21 mouse cellular contexts compared by ENCODE assay signal in the genomic region with DNA sequence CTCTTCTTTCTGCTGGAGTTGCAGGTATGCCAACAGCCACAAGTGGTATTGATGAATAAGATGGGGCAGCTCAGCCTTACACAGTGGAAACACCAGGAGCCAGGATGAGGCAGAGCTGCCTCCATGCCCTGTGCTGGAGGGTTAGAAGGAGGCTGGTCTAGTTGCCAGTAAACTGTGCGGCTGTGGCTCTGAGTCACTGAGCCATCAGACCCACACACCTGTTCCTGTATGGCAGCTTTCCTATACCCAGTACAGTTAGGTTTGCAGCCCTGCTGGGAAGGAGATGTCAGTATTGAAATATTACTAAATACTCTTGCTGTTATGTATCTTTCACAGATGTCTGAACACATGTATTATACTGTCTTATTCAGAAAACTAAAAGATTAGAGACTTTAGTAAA. TPM values are rescaled to one million over a fixed set of nuclear protein-coding genes. Genes with fewer than 3 reads are reported as not detected.
DNase-seq lines count a peak whose midpoint lies in the region; ATAC-seq and TF ChIP-seq lines count a peak whose summit lies in the region.
"Had no signal": no experiment of that assay in that cellular context is flagged by ENCODE, and none has a peak within 500 bp of the region (broad histone marks: within the 10 kb centered on the region; RNA-seq: fewer than 3 reads in every experiment).

No protein-coding gene starts in this region.

- H3K27ac ChIP-seq in gastrocnemius, adult 2 months: peak overlapping the region; percentile 52
- H3K27ac ChIP-seq in forebrain, embryonic 16.5 days (ENCODE audit: low read length): no peak overlapping the region
- no peak overlapping the region for H3K27ac ChIP-seq in thymus, adult 2 months (ENCODE audit: control insufficient read depth, insufficient read depth, low read length)
- H3K27ac ChIP-seq: embryonic facial prominence, embryonic 10.5 days; forebrain, embryonic 13.5 days; hindbrain, embryonic 12.5 days; kidney, postnatal 0 days; limb, embryonic 13.5 days; liver, embryonic 14.5 days; midbrain, embryonic 13.5 days; neural tube, embryonic 15.5 days; stomach, postnatal 0 days had no signal

- no peak for TF ChIP-seq CTCF in gastrocnemius, adult 2 months (IDR thresholded peaks at IDR 0.05)
- TF ChIP-seq CTCF in thymus, adult 2 months (IDR thresholded peaks at IDR 0.05; ENCODE audit: borderline replicate concordance, control insufficient read depth, extremely low read depth, insufficient read depth, low read length, poor library complexity): no peak

- no peaks in the 10 kb centered on the region for H3K9me3 ChIP-seq in forebrain, embryonic 16.5 days (ENCODE audit: control insufficient read depth, low read length)
- H3K9me3 ChIP-seq: embryonic facial prominence, embryonic 10.5 days; forebrain, embryonic 13.5 days; hindbrain, embryonic 12.5 days; limb, embryonic 13.5 days; midbrain, embryonic 13.5 days; neural tube, embryonic 15.5 days had no signal

- intact Hi-C loops in gastrocnemius, adult 2 months (cut with DNase I): loop anchor here (5.0 kb wide), 1 partner anchor 35 kb away; no protein-coding TSS in a partner anchor

- no peak overlapping the region for H3K4me2 ChIP-seq in forebrain, embryonic 16.5 days (ENCODE audit: low read length)
- H3K4me2 ChIP-seq: forebrain, embryonic 13.5 days; hindbrain, embryonic 12.5 days; limb, embryonic 13.5 days; midbrain, embryonic 13.5 days; neural tube, embryonic 15.5 days had no signal

- no peak overlapping the region for H3K9ac ChIP-seq in forebrain, embryonic 16.5 days (replicated peaks; ENCODE audit: low read depth, low read length)
- H3K9ac ChIP-seq: forebrain, embryonic 13.5 days; hindbrain, embryonic 12.5 days; limb, embryonic 13.5 days; liver, embryonic 14.5 days; midbrain, embryonic 13.5 days; neural tube, embryonic 15.5 days had no signal

- ATAC-seq in forebrain, embryonic 16.5 days: no peak
- ATAC-seq: forebrain, embryonic 13.5 days; lung, postnatal 0 days; midbrain, embryonic 13.5 days had no signal

- H3K4me1 ChIP-seq in forebrain, embryonic 16.5 days (replicated peaks; ENCODE audit: control insufficient read depth, insufficient read depth, low read length): no peaks in the 10 kb centered on the region
- H3K4me1 ChIP-seq in thymus, adult 2 months (replicated peaks; ENCODE audit: control insufficient read depth, insufficient read depth, low read length): no peaks in the 10 kb centered on the region
- H3K4me1 ChIP-seq: embryonic facial prominence, embryonic 10.5 days; forebrain, embryonic 13.5 days; hindbrain, embryonic 12.5 days; limb, embryonic 13.5 days; midbrain, embryonic 13.5 days; neural tube, embryonic 15.5 days had no signal

- peak; percentile 23 for DNase-seq in cerebellum, adult 11-12 months
- DNase-seq in cerebellum, adult 11 months: no peak
- DNase-seq in gastrocnemius, adult 2 months: peak; percentile 48
- no peak for DNase-seq in gastrocnemius, postnatal 4 days (ENCODE audit: low spot score in 2 of 2)
- peak; percentile 9 for DNase-seq in 3134 (ENCODE audit: extremely low read depth, insufficient read length, low spot score)
- peak; percentile 28 to 52 for DNase-seq in cerebellum, postnatal 25 days
- no peak for DNase-seq in thymus, adult 2 months
- DNase-seq: B cell, adult 2 months; kidney, adult 18-20 months; layer of hippocampus, postnatal 36 days had no signal

- TF ChIP-seq POLR2A in thymus, adult 2 months (IDR thresholded peaks at IDR 0.05; ENCODE audit: control insufficient read depth, extremely low read depth, insufficient read depth, low read length, poor library complexity): no peak

- WGBS in forebrain, embryonic 16.5 days: 80% methylated on average over 1 of the region's 1 CpGs
- WGBS in thymus, adult 2 months: 94% methylated on average over 1 of the region's 1 CpGs

- H3K27me3 ChIP-seq in forebrain, embryonic 16.5 days (replicated peaks; ENCODE audit: control insufficient read depth, insufficient read depth, low read length): no peaks in the 10 kb centered on the region
- no peaks in the 10 kb centered on the region for H3K27me3 ChIP-seq in thymus, adult 2 months (ENCODE audit: control insufficient read depth, insufficient read depth, low read length)
- H3K27me3 ChIP-seq: forebrain, embryonic 13.5 days; hindbrain, embryonic 12.5 days; limb, embryonic 13.5 days; midbrain, embryonic 13.5 days; neural tube, embryonic 15.5 days had no signal

- no peak overlapping the region for H3K4me3 ChIP-seq in gastrocnemius, adult 2 months
- H3K4me3 ChIP-seq in forebrain, embryonic 16.5 days (replicated peaks; ENCODE audit: low read length): no peak overlapping the region
- no peak overlapping the region for H3K4me3 ChIP-seq in thymus, adult 2 months (ENCODE audit: control insufficient read depth, insufficient read depth, low read length)
- H3K4me3 ChIP-seq: embryonic facial prominence, embryonic 10.5 days; forebrain, embryonic 13.5 days; hindbrain, embryonic 12.5 days; limb, embryonic 13.5 days; midbrain, embryonic 13.5 days; neural tube, embryonic 15.5 days had no signal

- H3K36me3 ChIP-seq in forebrain, embryonic 16.5 days (ENCODE audit: control insufficient read depth, insufficient read depth): peaks cover 23% of the 10 kb centered on the region
- H3K36me3 ChIP-seq in thymus, adult 2 months (ENCODE audit: control insufficient read depth, insufficient read depth, low read length): peaks cover 43% of the 10 kb centered on the region

RNA-seq across cellular contexts. Expression of a gene that starts 48.1 kb away (rescaled TPM):
- 1 to 10 TPM; 8.7 to 9.4 TPM for total RNA-seq in gastrocnemius, adult 2 months (2021)
- total RNA-seq in gastrocnemius, postnatal 4 days (2021): 10 to 100 TPM; 14.3 to 16.5 TPM
- polyA plus RNA-seq in forebrain, embryonic 16.5 days (2015; fragmentation: Nextera tagmentation; extraction: Ambion mirVana): 27.9 and 30.1 TPM in 2 replicates
- polyA plus RNA-seq in thymus, adult 2 months (2012; rRNA removed): 5.6 and 5.7 TPM in 2 replicates

Comparison
In these comparisons a context has a peak if more than half of its experiments do, and no peak if none do; other contexts are left out.
1. DNase-seq: peak in cerebellum, adult 11-12 months (single experiment), gastrocnemius, adult 2 months (single experiment), 3134 (single experiment) and cerebellum, postnatal 25 days (2 of 2); none in cerebellum, adult 11 months (single experiment), gastrocnemius, postnatal 4 days (0 of 2) and thymus, adult 2 months (single experiment).